Mouse (Mus musculus): ENCODE measurements at regions not wholly inside any gene's neighbourhood (a gene's known extent, or its start where the extent isn't known, plus 50 kb on each side); places are given as distances from the start of the nearest gene placed in this dataset.
A peak's percentile ranks its signal among the peaks of the same experiment; 100 is the strongest.

DNA sequence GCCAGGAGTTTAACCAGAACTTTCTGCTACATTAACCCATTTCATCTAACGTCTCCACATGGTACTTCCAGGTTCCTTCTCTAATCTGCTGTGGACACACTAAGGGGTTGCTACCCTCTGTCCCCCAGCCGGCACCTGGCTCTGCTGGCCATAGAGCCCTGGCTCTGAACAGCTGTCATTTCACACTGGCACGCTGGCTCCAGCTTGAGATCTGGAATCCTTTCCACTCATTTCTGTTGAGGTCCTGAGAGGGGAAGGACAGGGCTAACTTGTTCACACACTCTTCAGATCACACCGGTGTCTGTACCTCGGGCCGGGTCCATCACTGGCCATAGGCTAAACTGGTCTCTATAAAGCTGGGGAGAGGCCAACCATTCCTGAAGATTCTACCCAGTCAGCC lies 226.6 kb upstream of the Zfp637 start:
- no peak for DNase-seq (ENCODE audit: low spot score)

DNA sequence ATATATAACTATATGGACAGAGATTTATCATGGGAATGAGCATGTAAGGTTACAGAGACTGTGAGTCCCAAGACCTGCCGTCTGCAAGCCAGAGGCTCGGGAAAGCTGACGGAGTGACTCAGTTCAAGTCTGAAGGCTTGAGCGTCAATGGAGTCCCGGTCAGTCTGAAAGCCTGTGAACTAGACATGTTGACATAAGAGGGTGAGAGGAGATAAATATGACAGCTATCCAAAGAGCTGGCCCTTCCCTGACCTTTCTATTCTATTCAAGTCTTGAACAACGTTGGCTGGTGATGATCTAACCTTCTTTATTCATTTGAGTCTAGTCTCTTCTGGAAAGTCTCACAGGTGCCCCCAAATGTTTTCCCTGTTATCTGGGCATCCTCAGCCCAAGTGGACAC lies 223.8 kb upstream of the Zfp637 start:
- DNase-seq (ENCODE audit: low spot score) = no peak

DNA sequence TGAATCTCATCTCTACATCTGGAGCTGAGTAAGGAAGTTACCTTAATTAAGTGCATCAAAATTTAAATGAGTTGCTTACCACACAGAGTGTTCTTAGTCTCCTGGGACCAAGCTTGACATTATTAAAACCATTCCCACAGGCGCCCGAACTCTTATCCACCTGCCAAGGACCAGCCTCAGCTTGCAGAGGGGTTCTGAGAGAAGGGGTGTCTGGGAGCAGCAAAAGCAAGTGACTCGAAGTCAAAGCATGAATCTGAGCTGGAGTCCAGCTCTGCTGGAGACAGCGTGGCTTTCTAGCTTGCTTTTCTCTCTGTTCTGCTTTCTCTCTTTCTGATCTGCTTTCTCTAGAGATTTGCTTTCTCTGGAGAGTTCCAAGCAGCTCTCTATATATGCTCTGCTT lies 223.0 kb upstream of the Zfp637 start:
- no peak for DNase-seq (ENCODE audit: low spot score)

DNA sequence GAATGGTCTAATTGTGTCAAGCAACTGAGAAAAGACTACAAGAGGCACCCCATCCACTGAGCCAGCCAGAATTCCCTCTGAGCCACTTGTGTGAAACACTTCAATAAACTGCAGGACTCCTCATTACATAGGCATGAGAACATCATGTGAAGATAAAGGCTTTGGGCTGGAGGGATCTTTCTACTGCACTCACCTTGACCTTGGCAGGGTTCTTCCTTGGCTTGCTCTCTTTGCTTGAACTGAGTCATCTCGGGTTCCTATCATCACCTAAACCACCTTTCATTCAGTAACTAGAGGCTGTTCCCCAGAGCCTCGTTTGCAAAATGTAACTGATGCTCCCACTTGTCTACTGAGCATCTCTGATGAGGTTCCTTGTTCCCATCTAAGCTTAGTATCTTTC lies 221.4 kb upstream of the Zfp637 start:
- DNase-seq (ENCODE audit: low spot score) = no peak

DNA sequence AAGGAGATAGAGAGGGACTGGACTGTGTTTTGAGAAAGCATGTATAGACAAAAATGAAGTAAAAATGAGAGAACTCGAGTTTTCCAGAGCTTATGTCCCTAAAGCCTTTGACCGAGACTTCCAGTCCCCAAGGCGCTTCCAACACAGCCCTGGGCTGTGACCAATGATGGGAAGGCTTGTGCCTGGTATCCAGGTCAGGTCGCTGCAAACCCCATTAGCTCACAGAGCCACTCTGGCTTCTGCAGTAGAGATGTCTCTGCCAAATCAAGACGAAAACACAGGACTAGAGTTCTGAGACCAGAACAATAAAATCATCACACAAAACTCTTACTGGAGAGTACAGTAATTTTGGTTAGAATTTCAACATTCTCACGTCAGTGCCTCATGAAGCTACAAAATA lies 218.5 kb upstream of the Zfp637 start:
- DNase-seq (ENCODE audit: low spot score) = no peak

DNA sequence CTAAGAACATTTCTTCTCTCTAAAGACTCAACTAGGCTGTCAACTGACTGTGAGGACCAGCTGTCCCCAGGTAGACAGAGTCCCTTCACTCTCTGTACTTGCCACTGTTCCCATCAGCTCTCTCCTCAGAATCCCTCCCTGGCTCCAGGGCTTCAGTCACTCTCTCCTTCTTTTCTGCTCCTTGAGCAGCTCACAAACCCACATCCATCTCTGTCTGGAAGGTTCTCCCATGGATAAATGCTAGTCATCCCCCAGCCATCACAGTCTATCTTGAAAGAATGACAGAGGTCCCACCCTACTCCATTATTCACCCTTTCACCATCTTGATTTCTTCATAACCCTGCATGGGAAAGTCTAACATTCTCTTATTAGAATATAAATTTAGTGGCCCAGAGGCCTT lies 218.0 kb upstream of the Zfp637 start:
- no peak for DNase-seq (ENCODE audit: low spot score)

DNA sequence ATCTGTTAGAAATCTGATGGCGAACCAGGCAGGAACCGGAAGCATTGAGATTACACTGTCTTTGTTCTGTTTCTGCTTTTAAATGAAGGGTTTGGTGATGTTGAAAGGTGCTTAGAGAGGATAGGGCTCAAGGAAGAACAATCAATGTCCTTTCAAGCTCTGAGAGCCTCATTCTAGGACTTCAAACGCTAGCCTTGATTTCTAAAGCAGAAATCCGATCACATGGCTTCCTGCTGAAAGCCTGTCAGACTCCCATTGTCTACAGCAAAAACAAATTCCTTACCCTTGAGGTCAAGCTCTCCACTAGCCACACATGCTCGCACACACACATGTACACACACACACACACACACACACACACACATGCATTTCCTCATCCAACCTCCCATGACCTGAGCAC lies 215.3 kb upstream of the Zfp637 start:
- DNase-seq (ENCODE audit: low spot score) = no peak

DNA sequence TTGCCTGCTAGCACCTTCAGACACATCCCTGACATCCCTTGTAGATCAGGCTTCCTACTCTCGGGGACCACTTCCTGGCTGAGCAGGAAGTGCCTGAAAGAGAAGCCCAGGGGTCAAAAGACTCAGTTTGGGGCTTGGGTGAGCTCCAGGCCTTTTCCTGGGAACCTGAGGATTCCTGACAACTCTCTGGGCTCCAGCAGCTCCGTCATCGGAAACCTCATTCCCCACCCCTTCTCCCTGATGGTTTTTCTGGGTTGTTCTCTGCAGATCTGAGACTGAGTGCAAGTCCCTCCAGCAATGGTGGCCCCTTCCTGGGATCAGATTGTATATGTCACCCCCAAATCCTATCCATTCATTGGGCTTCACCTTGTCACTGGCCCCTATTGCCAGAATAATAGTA lies 213.5 kb upstream of the Zfp637 start:
- no peak for DNase-seq (ENCODE audit: low spot score)

DNA sequence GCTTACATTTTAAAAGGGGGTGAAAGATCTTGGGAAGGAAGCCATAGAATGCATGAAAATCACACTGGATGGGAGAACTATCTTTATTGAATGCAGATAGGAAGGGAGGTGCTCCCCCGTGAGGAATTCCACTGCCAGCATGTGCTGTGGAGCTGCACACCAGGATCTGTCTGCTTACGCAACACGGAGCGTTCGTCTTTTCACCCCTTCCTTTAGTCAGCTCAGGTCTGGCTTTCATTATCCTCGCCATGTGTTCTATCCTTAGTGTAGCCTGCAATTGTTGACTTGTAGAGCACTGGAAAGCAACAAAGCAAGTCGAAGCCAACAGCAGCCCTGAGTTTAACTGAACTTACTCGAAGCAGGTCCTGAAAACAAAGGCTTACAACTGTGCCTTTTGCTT lies 194.4 kb upstream of the Zfp637 start:
- no peak for DNase-seq (ENCODE audit: low spot score)

DNA sequence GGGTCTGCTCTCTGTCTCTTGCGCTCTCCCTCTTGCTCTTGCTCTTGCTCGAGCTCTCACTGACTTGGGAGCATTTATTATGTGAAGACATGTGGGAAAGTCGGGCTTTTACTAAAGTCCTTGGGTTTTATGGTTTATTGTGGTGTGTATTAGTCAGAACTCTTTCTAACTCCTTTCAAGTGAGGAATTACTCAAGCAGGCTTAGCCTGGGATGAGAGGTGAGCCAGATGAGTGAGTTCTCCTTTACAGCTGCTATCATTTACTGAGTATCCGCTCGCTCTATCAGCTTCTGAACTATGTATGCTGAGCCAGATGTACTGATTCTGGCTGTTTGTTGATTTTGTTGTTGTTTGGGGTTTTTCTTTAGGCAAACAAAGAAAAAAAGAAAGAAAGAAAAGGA lies 190.4 kb upstream of the Zfp637 start:
- DNase-seq (ENCODE audit: low spot score) = no peak

DNA sequence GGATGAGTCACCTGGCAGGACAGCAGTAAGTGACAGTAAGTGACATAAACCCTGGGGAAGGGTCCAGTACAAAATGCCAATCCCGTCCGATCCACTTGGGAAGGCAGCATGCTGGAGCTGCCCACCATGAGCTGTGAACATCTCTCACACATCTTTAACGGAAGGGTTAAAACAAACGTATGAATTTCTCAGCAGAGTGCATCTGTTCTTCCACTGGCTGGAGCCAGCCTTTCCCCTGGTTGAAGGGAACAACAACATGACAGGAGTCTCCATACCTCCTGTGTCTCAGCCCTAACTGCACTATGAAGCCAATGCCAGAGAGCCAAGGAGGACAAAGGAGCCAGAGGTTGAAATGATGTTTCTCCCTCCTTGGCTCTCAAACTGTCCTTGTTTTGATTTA lies 189.4 kb upstream of the Zfp637 start:
- DNase-seq (ENCODE audit: low spot score) = no peak

DNA sequence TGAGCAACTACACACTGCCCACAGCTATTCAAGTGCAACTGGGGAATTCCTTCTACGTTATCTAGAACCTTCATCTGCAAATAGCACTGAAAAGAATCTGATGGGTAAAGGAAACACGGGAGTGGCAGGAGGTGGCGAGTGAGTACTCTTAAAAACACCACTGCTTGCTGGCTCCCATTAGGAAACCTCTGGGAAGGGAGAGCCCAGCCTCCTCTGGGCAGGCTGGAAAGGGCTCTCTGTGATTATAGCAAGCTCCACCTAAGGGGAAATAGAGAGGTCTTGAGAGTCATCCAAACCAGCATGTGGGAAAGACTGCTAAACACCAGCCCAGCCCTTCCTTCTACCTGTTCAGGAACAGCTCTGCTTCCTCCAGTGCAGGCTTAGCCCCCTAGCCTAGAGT lies 189.0 kb upstream of the Zfp637 start:
- no peak for DNase-seq (ENCODE audit: low spot score)

DNA sequence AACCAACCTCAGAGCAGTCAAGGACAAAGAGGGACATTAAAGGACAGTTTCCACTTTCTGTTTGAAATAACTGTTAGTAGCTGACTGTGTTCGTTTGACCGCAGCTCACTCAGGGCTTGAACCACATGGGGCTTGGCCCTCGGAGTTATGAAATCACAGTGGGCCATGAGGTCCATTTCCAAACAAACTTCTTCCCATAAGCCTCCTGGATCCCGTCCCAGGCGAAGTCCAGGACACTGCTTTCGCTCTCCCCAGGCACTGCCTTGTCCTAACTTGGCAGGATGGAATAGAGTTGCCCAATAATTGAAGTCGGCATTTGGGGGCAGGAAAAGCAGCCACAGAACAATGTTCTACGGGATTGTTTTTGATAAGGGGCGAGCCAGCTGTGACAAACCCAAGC lies 188.1 kb upstream of the Zfp637 start:
- peak; percentile 13 for DNase-seq (ENCODE audit: low spot score)

DNA sequence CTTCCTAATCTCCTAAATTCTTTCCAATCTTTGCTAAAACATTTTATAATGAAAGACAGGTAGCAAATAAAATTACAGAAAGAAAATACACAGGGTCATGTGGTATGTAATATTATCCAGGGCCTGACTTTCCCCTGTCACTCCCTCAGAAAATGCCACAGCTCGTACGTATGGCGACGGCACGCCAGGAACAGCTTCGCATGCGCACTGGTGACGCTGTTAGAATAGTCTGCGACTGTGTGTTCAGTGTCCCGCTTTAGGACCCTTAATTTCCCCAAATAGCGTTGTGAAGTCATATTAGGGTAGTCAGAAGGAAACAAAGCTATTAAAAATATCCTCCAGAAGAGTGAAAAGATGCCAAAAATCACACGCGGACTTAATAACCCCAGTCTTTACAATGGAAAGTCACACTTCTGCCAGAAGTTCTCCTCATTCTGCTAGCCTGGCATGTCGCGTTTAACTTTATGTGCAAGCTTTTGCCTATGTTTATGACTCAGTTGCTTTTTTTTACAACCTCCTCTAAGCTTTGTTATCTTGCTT lies 187.0 kb upstream of the Zfp637 start:
- no peak for DNase-seq (ENCODE audit: low spot score)

DNA sequence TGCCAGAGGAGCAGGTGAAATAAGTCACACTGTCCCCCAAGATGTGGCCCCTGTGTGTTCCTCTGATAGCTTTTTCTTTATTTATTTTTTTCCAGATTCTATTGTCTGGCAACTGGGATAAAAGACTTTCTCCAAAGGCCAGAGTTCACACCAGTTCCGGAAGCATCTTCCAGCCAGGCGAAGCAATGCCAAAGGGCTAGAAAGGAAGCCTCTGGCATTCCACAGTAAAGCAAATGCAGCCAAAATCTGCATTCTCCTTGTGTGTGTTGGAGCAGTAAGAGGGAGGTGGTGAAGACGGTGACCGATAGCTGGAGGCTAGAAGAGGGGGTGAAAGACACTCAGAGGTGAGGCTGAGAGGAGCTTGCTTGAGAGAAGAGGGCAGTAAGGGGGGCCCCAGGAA lies 185.0 kb upstream of the Zfp637 start:
- DNase-seq (ENCODE audit: low spot score) = no peak

DNA sequence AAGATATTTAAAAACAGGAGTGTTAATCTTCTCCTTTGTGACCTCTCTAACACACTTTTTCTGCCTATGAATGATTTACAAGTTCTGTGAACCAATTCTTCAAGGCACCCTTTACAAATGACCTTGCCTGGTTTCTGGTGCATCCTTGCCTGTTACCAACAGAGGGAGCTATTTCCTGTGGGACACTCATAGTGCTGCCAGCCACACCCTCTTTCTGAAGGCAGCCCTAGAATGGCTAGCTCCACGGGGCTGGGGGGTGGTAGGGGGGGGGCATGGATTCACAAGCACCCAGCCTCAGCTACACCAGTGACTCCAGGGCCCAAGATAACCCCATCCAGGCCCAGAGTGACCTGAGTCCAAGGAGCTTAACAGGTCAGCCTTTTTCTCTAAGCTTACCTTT lies 180.4 kb upstream of the Zfp637 start:
- no peak for DNase-seq (ENCODE audit: low spot score)

DNA sequence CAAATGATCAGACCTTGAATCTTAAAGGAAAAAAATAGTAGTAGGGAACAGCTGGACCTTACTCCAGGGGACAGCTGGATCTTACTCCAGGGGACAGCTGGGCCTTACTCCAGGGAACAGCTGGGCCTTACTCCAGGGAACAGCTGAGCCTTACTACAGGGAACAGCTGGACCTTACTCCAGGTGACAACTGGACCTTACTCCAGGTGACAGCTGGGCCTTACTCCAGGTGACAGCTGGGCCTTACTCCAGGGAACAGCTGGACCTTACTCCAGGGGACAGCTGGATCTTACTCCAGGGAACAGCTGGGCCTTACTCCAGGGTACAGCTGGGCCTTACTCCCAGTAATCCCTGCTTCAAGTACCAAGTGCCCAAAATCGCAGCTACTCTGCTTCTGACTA lies 178.3 kb upstream of the Zfp637 start:
- DNase-seq (ENCODE audit: low spot score) = no peak

DNA sequence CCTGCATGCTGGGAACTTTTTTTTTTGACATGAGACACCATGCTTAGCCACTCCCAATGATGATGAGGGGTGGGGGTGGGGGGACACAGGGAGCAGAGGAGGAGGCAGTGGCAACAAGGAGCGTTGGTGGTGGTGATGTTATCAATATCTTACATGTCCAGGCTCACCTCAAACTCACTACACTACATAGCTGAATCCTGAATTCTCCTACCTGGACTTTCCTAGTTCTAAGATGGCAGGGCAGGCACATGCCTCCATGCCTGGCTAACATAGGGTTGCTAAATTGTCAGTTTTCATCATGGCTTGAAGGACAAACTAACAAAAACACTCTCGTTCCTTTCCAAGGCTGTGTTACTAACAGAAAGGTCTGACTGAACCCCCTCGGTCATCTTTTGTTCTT lies 170.6 kb upstream of the Zfp637 start:
- DNase-seq (ENCODE audit: low spot score) = no peak

DNA sequence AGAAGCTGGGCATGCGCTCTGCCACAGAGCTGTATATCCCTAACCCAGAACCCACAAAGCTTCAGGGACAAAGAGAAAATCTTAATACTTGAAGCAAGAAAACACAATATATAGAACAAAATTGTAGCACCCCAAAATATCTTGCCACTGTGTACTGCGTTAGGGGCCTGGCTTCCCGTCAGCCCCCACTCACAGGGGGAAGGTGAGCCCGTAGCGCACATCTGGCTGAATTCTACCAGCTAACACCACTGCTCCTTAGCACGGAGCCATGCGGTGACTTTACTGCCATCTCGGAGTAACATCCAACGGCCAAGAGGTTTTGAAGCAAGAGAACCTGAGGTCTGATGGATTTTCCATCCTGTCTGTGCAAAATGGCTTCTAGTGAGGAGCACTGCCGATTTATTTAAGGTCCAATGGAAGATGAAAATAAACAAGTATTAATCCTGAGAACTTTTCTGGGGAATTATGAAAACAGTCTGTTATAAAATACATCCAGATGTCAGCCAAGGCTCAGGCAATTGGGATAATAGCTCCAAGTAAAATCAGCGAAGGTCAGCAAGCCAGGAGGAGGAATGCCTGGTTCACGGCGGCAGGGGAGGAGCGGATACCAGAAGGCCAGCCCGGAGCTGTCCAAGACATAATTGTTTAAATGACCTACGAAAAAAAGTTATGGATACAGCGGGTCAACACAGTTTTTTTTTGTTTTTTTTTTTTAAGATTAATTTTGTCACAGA lies 170.0 kb upstream of the Zfp637 start:
- DNase-seq (ENCODE audit: low spot score) = no peak

DNA sequence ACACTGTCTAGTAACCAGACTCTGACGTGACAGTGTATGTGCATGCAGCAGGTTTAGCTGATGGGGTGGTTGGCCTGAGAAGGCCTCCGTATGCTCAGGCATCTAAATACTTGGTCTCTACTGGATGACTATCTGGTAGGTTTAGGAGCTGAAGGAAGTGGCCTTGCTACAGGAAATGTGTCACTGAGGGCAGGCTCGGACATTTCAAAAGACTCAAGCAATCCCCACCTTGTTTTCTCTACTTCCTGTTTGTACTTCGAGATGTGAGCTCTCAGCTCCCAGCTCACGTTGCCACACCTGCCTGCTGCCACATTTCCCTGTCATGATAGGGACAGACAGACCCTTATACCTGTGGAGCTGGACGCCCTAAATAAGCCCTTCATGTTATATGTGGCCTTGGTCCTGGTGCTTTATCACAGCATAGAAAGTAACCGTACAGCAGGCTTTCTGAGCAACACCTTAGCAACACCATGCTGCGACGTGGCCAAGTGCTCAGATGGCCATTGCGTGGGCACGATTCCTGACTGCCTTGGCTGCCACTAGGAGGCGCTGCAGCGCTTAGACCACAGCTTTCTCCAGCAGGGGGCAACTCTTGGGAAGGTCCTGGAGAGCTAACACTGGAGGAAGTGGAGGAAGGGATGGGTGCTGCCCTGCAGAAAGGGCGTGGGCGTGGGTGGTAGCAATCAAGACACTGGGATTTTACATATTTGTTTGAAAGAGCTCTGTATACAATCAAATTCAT lies 165.8 kb upstream of the Zfp637 start:
- DNase-seq (ENCODE audit: low spot score) = peak; percentile 19

DNA sequence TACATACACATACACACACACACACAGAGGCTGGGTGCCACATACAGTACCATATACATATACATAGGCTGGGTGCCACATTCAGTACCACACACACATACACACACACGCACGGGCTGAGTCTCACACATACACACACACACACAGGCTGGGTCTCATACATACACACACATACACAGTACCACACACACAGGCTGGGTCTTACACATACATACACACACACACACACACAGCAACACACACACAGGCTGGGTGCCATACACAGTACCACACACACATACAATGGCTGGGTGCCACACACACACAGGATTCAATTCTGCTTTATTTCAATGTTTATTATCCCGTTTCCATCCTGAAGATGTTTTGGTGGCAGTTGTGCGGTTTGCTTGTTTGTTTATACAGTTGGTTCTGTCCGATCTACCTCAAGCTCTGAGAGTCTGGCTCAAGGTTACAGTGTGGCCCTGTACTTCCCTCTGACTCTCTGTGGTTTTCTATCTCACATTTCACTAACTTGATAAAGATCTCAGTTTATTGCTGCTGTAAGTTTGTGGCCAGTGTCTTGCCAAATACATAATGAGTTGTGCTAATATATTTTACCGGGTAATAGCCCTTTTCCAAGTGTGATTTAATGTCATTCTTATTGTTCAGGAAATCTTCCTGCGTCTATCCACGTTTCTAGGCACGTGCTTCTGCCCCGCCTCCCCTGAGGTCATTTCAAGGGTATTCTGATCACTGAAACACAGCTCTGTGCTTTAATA lies 164.7 kb upstream of the Zfp637 start:
- DNase-seq (ENCODE audit: low spot score) = no peak

DNA sequence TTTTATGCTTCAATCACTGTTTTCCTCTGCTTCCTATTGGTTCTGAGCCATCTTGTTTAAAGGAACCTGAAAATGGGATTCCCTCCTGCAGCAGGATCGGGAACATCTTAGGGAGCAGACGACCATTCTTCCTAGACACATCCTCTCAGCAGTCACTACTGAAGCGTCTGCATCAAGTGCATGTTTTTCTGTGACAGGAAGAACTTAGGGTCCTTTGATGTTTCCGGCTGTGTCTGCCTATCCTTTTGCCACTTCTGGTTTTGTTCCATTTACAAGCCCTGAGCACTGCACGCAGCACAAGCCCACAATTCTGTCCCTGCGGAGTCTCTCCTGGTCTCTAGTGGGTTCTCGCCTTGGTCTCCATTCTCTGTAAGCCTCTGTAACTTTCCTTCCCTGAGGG lies 163.9 kb upstream of the Zfp637 start:
- no peak for DNase-seq (ENCODE audit: low spot score)

DNA sequence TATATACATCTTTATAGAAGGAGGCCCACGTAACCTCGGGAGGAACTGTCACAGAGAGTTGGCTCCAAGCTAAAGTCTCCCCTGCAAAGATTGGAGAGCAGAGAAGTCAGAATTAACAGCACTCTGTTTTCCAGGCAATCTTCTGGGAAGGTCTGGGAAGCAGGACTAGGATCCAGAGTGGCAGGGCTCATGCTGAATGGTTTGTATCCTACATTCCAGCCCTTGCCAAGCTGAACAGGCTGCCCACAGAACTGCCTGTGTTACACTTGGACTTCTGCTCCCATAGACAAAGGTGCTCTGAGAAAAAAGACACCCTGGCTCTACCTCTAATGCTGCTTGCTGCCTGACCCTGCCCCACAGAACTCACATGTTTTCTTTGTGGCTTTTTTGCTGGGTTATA lies 163.2 kb upstream of the Zfp637 start:
- no peak for DNase-seq (ENCODE audit: low spot score)
